Mouse (Mus musculus) limb, embryonic 12.5 days (tissue): ENCODE measurements at regions not wholly inside any gene's neighbourhood (a gene's known extent, or its start where the extent isn't known, plus 50 kb on each side); places are given as distances from the start of the nearest gene placed in this dataset.
A peak's percentile ranks its signal among the peaks of the same experiment; 100 is the strongest.
"Not testable (repeated sequence)": the region's sequence is repeated elsewhere in the genome, so short reads cannot be mapped to it uniquely, and the experiment has no call there.

Source experiments
- ATAC-seq: fragments of 200-750 bp; cut with Nextera tagmentation; 2 replicates; pipeline ENCODE4 v1.8.0; 2017; ENCODE audit warnings: low read depth, moderate TSS enrichment; ENCODE audit not compliant: insufficient number of reproducible peaks, insufficient read depth, low FRiP score, low TSS enrichment
- H3K27ac ChIP-seq: fragments of 300-500 bp; sonication (generic); 2 replicates; pipeline ENCODE4 v1.5.1; 2016; ENCODE audit warnings: mild to moderate bottlenecking, moderate library complexity
- H3K27me3 ChIP-seq: fragments of 300-500 bp; sonication (generic); 2 replicates; pipeline ENCODE4 v1.6.1; 2016; ENCODE audit warnings: mild to moderate bottlenecking, moderate library complexity
- H3K36me3 ChIP-seq: fragments of 300-500 bp; sonication (generic); 2 replicates; pipeline ENCODE4 v1.6.1; 2016; ENCODE audit warnings: mild to moderate bottlenecking, moderate library complexity
- H3K4me1 ChIP-seq: fragments of 300-500 bp; sonication (generic); replicated peaks from 2 replicates; pipeline ENCODE4 v1.6.1; 2016
- H3K4me2 ChIP-seq: fragments of 300-500 bp; sonication (generic); 2 replicates; pipeline ENCODE4 v1.6.1; 2016; ENCODE audit warnings: mild to moderate bottlenecking, moderate library complexity
- H3K4me3 ChIP-seq: fragments of 300-500 bp; sonication (generic); replicated peaks from 2 replicates; pipeline ENCODE4 v1.5.1; 2016; ENCODE audit warnings: mild to moderate bottlenecking
- H3K9ac ChIP-seq: fragments of 300-500 bp; sonication (generic); replicated peaks from 2 replicates; pipeline ENCODE4 v1.6.1; 2016; ENCODE audit warnings: mild to moderate bottlenecking, moderate library complexity
- H3K9me3 ChIP-seq: fragments of 300-500 bp; sonication (generic); 2 replicates; pipeline ENCODE4 v1.6.1; 2016; ENCODE audit warnings: mild to moderate bottlenecking, moderate library complexity
- WGBS: fragments of 180-500 bp; shearing (Covaris S2); methylation state at CpG from one replicate; pipeline ENCODE4 v1.1.7; 2016; 5-methylcytosine and 5-hydroxymethylcytosine counted together

DNA sequence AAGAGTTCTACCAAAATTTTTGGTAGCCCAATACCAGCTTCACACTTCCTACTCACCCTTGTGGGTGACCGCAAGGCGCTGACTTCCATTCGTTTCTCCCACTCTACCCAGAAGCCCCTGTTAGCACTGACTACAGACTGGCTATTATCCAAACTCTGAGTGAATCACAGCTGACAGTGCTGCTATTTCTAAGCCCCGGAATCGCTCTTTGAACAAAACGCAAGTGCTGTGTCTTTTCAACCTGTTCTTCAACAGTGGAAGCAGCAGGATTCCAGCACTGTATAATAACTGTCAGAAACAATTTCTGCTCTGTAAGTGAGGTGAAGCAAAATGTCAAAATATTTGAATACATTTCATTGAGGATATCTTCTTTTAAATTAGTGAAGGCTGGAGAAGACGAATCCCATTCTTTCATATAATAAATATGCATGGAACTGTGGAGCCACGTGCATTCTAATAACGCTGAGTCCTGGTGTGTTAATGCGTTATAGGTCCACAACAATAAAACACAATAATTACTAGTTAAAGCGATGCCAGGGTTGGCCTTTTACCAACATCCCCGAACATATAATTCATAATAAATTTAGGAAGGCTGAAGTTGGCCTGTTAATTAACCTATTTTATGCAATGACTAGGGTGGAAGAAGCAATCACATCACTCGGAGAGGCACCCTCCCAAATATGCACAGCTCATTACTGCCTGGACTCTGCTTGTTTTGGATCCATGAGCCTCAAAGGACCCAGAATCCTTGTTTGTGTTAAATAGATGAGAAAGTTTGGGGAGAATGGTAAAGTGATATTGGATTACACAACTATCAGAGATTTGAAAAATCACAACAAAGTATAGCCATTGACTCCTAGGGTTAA is 169.0 kb upstream of the Fbxl4 start:
- 80% methylated on average over 13 of the region's 13 CpGs for WGBS
- H3K4me2 ChIP-seq = no peak overlapping the region
- no peaks in the 10 kb centered on the region for H3K36me3 ChIP-seq
- no peak overlapping the region for H3K27ac ChIP-seq
- H3K4me1 ChIP-seq = no peaks in the 10 kb centered on the region
- no peak overlapping the region for H3K9ac ChIP-seq
- H3K27me3 ChIP-seq = no peaks in the 10 kb centered on the region
- no peak overlapping the region for H3K4me3 ChIP-seq
- ATAC-seq = no peak
- H3K9me3 ChIP-seq = no peaks in the 10 kb centered on the region

DNA sequence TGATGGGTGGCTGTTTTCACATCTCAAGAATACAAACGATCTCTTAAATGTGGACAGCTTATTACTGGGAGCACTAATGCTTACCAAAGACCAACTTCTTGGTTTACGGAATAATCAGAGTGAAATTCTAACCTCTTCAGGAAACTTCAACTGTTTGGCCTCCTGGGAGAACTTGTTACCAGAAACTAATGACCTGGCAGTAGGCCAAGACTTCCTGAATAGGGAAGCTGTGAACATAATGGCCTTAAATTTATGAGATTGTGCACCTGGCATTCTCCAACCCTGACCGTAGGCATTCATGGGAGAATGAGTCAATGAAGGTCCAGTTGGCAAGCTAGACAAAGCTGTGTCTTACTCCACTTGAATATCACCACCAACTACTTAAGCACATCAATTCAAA is 160.8 kb upstream of the Fbxl4 start:
- Histone ChIP-seq H3K36me3 (no peaks in the 10 kb centered on the region), H3K27ac (no peak overlapping the region), H3K4me1 (0 out of 2 replicates have a peak, but pooled peaks cover 4% of the 10 kb centered on the region), H3K9me3 (peaks cover 7% of the 10 kb centered on the region; the same call in 1 of the 2 replicates), H3K4me3 (no peak overlapping the region), H3K9ac (no peak overlapping the region), H3K4me2 (no peak overlapping the region), H3K27me3 (no peaks in the 10 kb centered on the region)
- ATAC-seq = peak; percentile 73; the same call in 1 of the 2 replicates
- WGBS = 24% methylated on average over 3 of the region's 3 CpGs

DNA sequence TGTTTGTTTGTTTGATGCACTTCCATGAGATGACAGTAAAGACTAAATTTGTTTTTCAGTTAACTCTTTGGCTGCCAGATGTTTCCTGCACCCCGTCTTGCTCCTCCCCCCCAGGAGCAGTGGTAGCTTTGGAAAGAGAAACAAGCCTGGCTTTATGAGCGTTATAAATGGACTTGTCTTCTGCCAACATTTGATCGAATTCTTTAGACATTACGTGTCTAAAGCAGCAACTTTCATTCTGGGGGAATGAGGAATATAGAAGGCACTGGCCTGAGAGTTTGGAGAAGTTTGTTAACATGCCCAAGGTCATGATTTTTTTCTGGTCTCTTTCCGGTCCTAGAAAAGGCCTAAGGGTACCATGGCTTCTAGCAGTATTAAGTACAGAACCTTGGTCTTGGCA is 148.8 kb upstream of the Fbxl4 start:
- no peak for ATAC-seq
- H3K4me3 ChIP-seq = no peak overlapping the region
- H3K36me3 ChIP-seq = no peaks in the 10 kb centered on the region
- no peaks in the 10 kb centered on the region for H3K27me3 ChIP-seq
- no peak overlapping the region for H3K4me2 ChIP-seq
- H3K9me3 ChIP-seq = no peaks in the 10 kb centered on the region
- 69% methylated on average over 5 of the region's 5 CpGs for WGBS
- no peaks in the 10 kb centered on the region for H3K4me1 ChIP-seq
- no peak overlapping the region for H3K9ac ChIP-seq
- no peak overlapping the region for H3K27ac ChIP-seq

DNA sequence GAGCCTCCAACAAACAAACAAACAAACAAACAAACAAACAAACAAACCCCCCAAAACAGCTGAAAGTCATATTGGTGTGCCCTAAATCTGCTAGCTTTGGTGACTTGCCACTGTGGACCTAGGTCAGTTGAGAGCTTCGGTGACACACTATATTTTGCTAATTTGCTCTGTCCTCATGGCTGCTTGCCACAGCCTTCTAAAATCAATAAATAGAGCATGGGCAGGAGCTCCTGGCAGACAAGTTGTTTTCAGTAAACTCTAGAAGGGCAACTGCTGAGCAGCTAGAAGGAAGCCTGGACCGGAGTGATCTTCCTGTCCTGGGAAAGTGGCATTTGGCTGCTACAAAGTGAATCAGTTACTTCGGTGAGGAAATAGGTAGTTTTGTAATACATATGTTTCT is 119.7 kb upstream of the Fbxl4 start:
- no peak for ATAC-seq
- H3K27me3 ChIP-seq = no peaks in the 10 kb centered on the region
- H3K4me1 ChIP-seq = no peaks in the 10 kb centered on the region
- H3K27ac ChIP-seq = no peak overlapping the region
- no peaks in the 10 kb centered on the region for H3K36me3 ChIP-seq
- no peak overlapping the region for H3K4me2 ChIP-seq
- H3K4me3 ChIP-seq = no peak overlapping the region
- WGBS = 83% methylated on average over 3 of the region's 3 CpGs
- no peak overlapping the region for H3K9ac ChIP-seq
- no peaks in the 10 kb centered on the region for H3K9me3 ChIP-seq

DNA sequence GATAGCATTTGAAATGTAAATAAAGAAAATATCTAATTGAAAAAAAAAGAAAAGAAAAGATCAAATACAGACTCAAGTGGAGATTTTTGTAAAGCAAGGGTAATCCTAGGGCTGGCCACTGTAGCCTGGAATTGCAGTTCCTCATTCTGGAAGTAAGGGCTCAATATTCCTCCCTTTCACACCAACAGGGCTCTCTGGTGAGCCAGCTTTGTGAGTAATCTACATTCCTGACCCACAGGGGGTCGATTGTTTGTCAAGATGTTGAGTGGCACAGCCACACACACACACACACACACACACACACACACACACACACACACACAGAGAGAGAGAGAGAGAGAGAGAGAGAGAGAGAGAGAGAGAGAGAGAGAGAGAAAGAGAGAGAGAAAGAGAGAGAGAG is 107.1 kb upstream of the Fbxl4 start:
- WGBS = 31% methylated on average over 1 of the region's 1 CpGs
- ATAC-seq, H3K4me2 ChIP-seq, H3K9ac ChIP-seq, H3K4me3 ChIP-seq, H3K27me3 ChIP-seq, H3K27ac ChIP-seq, H3K36me3 ChIP-seq, H3K9me3 ChIP-seq, H3K4me1 ChIP-seq: not testable (repeated sequence)

DNA sequence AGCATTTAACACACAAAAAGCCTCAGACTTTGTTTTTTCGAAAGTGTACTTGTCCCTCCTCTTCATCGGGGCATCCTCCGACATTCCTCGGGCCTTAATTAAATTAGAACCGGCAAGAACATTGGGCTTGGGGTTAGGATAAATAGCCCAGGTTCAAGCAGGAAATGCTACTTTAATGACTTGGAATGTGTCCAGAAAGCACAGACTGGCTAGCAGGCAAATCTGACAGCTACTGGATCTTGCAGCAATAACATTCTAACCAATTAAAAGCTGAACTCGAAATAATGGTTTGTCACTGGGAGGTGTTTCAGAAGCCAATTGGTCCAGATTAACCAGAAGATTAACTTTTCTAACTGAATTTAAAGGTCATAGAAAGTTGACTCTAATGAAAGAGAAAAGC is 93.4 kb upstream of the Fbxl4 start:
- Histone ChIP-seq H3K4me2 (no peak overlapping the region), H3K36me3 (no peaks in the 10 kb centered on the region), H3K9ac (no peak overlapping the region), H3K27ac (no peak overlapping the region), H3K27me3 (no peaks in the 10 kb centered on the region), H3K4me3 (no peak overlapping the region), H3K4me1 (no peaks in the 10 kb centered on the region), H3K9me3 (no peaks in the 10 kb centered on the region)
- WGBS = 17% methylated on average over 6 of the region's 6 CpGs
- ATAC-seq = no peak

DNA sequence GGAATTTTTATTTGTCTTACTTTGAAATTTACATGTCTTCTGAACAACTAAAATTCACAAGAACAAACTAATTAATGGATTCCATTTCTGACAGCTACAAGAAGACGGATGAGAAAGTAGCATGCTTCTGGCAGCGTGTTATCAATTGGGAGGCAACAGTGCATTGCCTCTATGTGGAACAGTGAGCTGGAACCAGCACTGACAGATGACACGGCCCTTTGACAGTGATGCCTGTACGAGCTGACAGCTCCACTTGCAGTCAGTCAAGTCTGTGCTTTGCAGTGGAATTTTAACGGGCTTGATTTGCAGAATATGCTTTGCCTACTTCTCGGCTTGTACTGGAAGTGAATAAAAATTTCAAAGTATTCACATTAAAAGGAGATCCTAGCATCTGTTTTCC is 88.3 kb upstream of the Fbxl4 start:
- no peak for ATAC-seq
- Histone ChIP-seq H3K9ac (no peak overlapping the region), H3K27me3 (no peaks in the 10 kb centered on the region), H3K36me3 (no peaks in the 10 kb centered on the region), H3K27ac (no peak overlapping the region), H3K9me3 (no peaks in the 10 kb centered on the region), H3K4me1 (no peaks in the 10 kb centered on the region), H3K4me2 (no peak overlapping the region), H3K4me3 (no peak overlapping the region)
- 62% methylated on average over 6 of the region's 6 CpGs for WGBS

DNA sequence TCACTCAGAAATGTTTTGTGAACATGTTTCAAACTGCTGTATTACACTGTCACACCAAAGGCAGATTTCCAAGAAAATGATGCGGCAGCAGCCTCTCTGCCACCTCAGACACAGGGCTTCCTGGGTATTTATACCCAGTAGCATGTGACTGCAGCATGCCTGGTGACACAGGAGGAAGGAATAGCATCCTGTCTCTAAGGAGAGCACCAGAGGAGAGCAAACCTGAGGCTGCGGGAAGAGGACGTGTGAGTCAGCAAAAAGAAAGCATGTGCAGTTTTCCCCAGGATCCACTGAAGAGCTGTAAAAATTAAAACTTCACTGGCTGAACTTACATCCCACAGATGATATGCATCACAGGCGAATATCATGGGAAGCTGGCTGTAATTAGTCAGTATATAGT is 83.2 kb upstream of the Fbxl4 start:
- Histone ChIP-seq H3K4me3 (no peak overlapping the region), H3K27me3 (no peaks in the 10 kb centered on the region), H3K9ac (no peak overlapping the region), H3K4me2 (no peak overlapping the region), H3K4me1 (no peaks in the 10 kb centered on the region), H3K9me3 (no peaks in the 10 kb centered on the region), H3K36me3 (no peaks in the 10 kb centered on the region), H3K27ac (no peak overlapping the region)
- no peak for ATAC-seq
- 75% methylated on average over 4 of the region's 4 CpGs for WGBS

DNA sequence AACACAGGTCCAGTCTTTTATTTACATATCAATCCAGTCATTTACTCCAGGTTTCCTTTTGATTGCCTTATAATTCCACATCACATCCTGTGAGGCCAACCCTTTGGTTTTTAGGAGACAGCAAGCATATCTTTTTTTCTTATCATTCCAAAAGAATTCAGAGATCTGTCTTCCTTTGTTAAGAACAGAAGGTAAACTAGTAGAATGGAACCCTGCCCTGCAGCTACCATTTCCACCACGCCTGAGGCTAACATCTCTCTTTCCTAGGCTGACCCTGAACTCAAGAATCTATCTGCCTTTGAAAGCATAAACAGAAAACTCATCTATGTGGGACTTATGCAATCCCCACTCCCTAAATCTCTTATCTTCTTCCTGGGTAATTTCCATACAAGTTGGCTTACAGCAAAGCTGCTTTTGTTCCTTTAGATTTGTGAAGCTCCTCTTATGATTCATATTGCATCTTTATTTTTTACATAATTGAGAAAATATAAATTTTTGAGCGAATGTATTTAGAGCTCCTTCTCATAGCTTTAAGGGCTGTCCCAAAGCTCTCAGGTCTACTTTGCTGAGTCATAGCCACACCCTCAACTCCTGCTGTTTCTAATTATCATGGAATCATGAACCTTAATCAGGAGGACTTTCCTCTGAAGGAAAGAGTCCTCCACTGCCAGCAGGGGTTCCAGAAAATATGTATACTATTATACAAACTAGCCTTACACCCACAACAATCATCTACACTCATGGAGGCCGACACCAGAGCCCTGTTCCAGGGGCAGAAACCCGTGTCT is 74.6 kb upstream of the Fbxl4 start:
- H3K4me3 ChIP-seq = no peak overlapping the region
- no peaks in the 10 kb centered on the region for H3K27me3 ChIP-seq
- H3K4me2 ChIP-seq = no peak overlapping the region
- no peaks in the 10 kb centered on the region for H3K4me1 ChIP-seq
- WGBS = 77% methylated on average over 4 of the region's 4 CpGs
- no peak overlapping the region for H3K9ac ChIP-seq
- no peak overlapping the region for H3K27ac ChIP-seq
- no peaks in the 10 kb centered on the region for H3K9me3 ChIP-seq
- no peak for ATAC-seq
- no peaks in the 10 kb centered on the region for H3K36me3 ChIP-seq

DNA sequence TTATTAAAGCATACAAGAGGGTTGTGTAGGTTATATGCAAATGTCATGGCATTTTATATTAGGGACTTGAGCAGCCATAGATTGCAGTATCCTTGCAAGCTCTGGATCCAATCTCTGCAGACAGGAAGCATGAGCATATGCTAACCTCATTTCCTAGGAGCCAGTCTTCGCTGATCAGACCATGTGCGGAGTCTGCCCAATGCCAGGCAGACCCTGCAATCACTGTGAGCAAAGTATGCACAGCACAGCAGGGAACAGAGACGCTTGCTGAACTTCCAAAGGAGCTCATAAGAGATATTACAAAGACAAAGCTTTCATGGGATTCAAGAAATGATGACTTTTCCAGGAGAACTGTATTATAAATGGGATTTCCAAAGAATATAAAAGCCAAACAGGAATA is 65.2 kb upstream of the Fbxl4 start:
- Histone ChIP-seq H3K27me3 (no peaks in the 10 kb centered on the region), H3K36me3 (no peaks in the 10 kb centered on the region), H3K27ac (no peak overlapping the region), H3K9ac (no peak overlapping the region), H3K4me2 (no peak overlapping the region), H3K4me3 (no peak overlapping the region), H3K4me1 (no peaks in the 10 kb centered on the region), H3K9me3 (no peaks in the 10 kb centered on the region)
- WGBS = 36% methylated on average over 3 of the region's 3 CpGs
- ATAC-seq = peak; percentile 66; the same call in 1 of the 2 replicates

DNA sequence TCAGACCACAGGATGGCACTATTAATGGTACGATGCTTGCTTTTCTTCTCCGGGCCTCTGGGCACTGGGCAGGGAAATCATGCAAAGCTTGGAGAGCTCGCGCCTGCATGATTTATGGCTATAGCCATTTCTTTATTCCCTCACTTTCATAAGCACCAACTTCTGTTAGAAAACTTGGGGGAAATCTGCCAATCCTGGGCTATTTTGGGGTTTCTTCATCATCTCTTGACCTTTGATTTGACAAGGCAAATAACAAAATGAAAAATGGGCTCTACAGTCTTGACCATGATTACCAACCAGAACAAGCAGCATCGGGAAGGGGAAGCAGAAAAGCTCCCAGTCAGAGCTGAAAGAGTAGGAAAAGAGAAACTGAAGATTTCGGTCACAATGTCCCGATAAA is 57.1 kb upstream of the Fbxl4 start:
- no peaks in the 10 kb centered on the region for H3K4me1 ChIP-seq
- H3K27ac ChIP-seq = no peak overlapping the region
- H3K9me3 ChIP-seq = peaks cover 5% of the 10 kb centered on the region; the same call in 1 of the 2 replicates
- no peaks in the 10 kb centered on the region for H3K36me3 ChIP-seq
- 88% methylated on average over 7 of the region's 7 CpGs for WGBS
- H3K4me3 ChIP-seq = no peak overlapping the region
- ATAC-seq = no peak
- H3K27me3 ChIP-seq = no peaks in the 10 kb centered on the region
- H3K4me2 ChIP-seq = no peak overlapping the region
- H3K9ac ChIP-seq = no peak overlapping the region
